Mouse (Mus musculus): Measurements from ENCODE around the gene Uhrf1.

The Uhrf1 gene

GRCm38 (mm10) chr17:56348128-56348527 lies 45.0 kb downstream of the Uhrf1 start:
- DNase-seq (ENCODE audit: low read depth) = no peak

GRCm38 (mm10) chr17:56348586-56348985 lies 45.5 kb downstream of the Uhrf1 start:
- no peak for DNase-seq (ENCODE audit: low read depth)

GRCm38 (mm10) chr17:56350694-56351093 lies 47.6 kb downstream of the Uhrf1 start:
- DNase-seq (ENCODE audit: low read depth) = peak; percentile 75

GRCm38 (mm10) chr17:56356921-56357885 lies 54.1 kb downstream of the Uhrf1 start:
- DNase-seq (ENCODE audit: low read depth) = peak; percentile 84

GRCm38 (mm10) chr17:56359183-56359725 lies 56.1 kb downstream of the Uhrf1 start:
- DNase-seq (ENCODE audit: low read depth) = no peak

DNA sequence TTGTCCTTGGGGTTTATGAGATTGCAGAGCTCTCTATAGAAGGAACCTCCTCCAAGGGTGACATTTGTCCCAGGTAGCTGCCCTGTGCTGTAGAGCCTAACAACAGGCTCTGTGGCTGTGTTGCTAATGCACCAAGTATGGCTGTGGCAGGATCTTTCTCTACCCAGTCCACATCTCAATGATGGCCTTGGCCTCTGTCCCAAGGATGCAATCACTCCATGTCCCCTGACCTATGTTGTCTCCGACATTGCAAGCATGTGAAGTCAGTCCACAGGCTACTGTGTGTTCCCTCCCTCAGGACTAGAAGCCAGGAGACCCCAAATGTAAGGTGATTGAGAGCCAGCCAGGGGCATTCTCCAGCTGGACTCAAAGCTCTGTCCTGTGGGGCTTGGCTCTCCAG lies 56.7 kb downstream of the Uhrf1 start:
- DNase-seq (ENCODE audit: low read depth) = no peak

GRCm38 (mm10) chr17:56360451-56360850 lies 57.3 kb downstream of the Uhrf1 start:
- DNase-seq (ENCODE audit: low read depth) = peak; percentile 43

- DNase-seq (ENCODE audit: low read depth) = no peak
Measured at GRCm38 (mm10) chr17:56361542-56361941, 58.4 kb downstream of the Uhrf1 start.

GRCm38 (mm10) chr17:56365791-56366673 lies 62.9 kb downstream of the Uhrf1 start:
- peak; percentile 89 for DNase-seq (ENCODE audit: low read depth)

DNA sequence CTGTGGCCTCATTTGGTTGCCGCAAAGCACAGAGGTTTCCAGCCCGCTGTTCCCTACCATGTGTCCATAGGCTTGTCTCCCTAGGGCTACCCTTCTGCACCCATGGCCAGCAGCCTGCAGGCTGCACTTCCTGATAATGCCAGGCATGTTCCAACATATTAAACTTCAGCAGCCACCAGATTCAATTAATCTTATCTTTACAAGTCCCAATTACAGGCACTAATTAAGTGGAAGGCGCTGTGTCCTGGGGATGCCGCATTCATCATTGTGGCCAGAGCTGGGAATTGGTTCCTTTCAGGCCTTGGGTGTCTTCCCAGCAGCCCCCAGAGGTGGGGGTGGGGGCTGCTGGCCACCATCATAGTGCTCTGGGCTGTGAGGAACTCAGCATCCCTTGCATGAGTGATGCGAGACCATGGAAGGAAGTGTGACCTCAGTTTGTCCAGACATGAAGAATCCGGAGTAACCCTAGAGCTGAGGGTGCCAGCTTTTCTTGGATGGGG lies 65.2 kb downstream of the Uhrf1 start:
- no peak for DNase-seq (ENCODE audit: low read depth)

GRCm38 (mm10) chr17:56370090-56370489 lies 67.0 kb downstream of the Uhrf1 start:
- DNase-seq (ENCODE audit: low read depth) = no peak

GRCm38 (mm10) chr17:56371029-56371660 lies 68.0 kb downstream of the Uhrf1 start:
- no peak for DNase-seq (ENCODE audit: low read depth)

DNA sequence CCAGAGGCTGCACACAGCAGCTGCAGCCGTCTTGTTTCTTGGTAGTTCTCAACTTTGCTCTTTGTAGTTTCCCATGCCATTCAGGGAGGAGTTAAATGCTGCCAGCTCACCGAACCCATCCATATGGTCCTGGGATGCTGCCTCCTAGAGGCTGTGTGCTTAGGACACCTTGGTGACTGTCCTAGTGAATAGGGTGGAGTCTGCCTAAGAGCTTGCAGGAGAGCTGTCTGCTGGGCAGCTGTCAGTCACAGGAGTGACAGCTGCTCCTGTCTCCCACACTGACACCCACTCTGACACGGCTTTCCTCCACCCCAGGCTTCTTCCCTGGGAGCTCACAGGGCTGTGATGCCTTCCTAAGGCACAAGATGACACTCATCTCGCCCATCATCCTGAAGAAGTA lies 69.0 kb downstream of the Uhrf1 start:
- DNase-seq (ENCODE audit: low read depth) = peak; percentile 27

Data from 416B (cell line).